8 mouse cellular contexts compared by ENCODE assay signal in genomic region chr7:101012541-101012940, GRCm38 (mm10). TPM values are rescaled to one million over a fixed set of nuclear protein-coding genes. Genes with fewer than 3 reads are reported as not detected.
DNase-seq lines count a peak whose midpoint lies in the region; ATAC-seq and TF ChIP-seq lines count a peak whose summit lies in the region.

P2ry2 (minus strand) TSS chr7:101012866.

- ATAC-seq in kidney, postnatal 0 days (replicated peaks; ENCODE audit: low FRiP score, low read depth) = no peak
- no peak for ATAC-seq in intestine, embryonic 14.5 days (replicated peaks; ENCODE audit: low FRiP score, low TSS enrichment, low read depth)
- ATAC-seq in neural tube, embryonic 12.5 days (ENCODE audit: low FRiP score, low read depth) = no peak

- peaks cover 8% of the 10 kb centered on the region; the same call in 1 of the 2 replicates for H3K4me1 ChIP-seq in kidney, postnatal 0 days (replicated peaks; ENCODE audit: insufficient read depth, low read length)
- no peaks in the 10 kb centered on the region for H3K4me1 ChIP-seq in intestine, embryonic 14.5 days (replicated peaks; ENCODE audit: control insufficient read depth, insufficient read depth, low read length)
- H3K4me1 ChIP-seq in neural tube, embryonic 12.5 days = peaks cover 24% of the 10 kb centered on the region

- H3K9ac ChIP-seq in kidney, postnatal 0 days (ENCODE audit: low read depth, low read length) = peak within 1 kb of the TSS; percentile 63
- peak within 1 kb of the TSS; percentile 38 for H3K9ac ChIP-seq in intestine, embryonic 14.5 days (ENCODE audit: low read length)
- H3K9ac ChIP-seq in neural tube, embryonic 12.5 days = peak within 1 kb of the TSS; percentile 55

- H3K4me2 ChIP-seq in kidney, postnatal 0 days (ENCODE audit: low read length) = peak within 1 kb of the TSS; percentile 97
- peak within 1 kb of the TSS; percentile 99 for H3K4me2 ChIP-seq in intestine, embryonic 14.5 days (ENCODE audit: low read length)
- H3K4me2 ChIP-seq in neural tube, embryonic 12.5 days (replicated peaks) = peak within 1 kb of the TSS; percentile 97

- peak within 1 kb of the TSS; percentile 42 for H3K27ac ChIP-seq in kidney, postnatal 0 days
- no peak within 1 kb of the TSS for H3K27ac ChIP-seq in intestine, embryonic 14.5 days (ENCODE audit: low read depth)
- H3K27ac ChIP-seq in neural tube, embryonic 12.5 days = no peak within 1 kb of the TSS

- H3K9me3 ChIP-seq in kidney, postnatal 0 days (replicated peaks; ENCODE audit: low read length) = no peaks in the 10 kb centered on the region
- no peaks in the 10 kb centered on the region for H3K9me3 ChIP-seq in intestine, embryonic 14.5 days (ENCODE audit: control insufficient read depth, low read length)
- no peaks in the 10 kb centered on the region for H3K9me3 ChIP-seq in neural tube, embryonic 12.5 days

- 0 out of 2 replicates have a peak, but pooled peaks cover 4% of the 10 kb centered on the region for H3K27me3 ChIP-seq in kidney, postnatal 0 days (ENCODE audit: insufficient read depth, low read length)
- H3K27me3 ChIP-seq in intestine, embryonic 14.5 days (replicated peaks; ENCODE audit: control insufficient read depth, insufficient read depth, low read length) = peaks cover 37% of the 10 kb centered on the region
- H3K27me3 ChIP-seq in neural tube, embryonic 12.5 days (replicated peaks) = peaks cover 63% of the 10 kb centered on the region

- DNase-seq in kidney, postnatal 0 days (ENCODE audit: low spot score) = no peak
- DNase-seq in kidney, adult 11 months = no peak
- DNase-seq in gastrocnemius, postnatal 10 days = no peak
- no peak for DNase-seq in intestine, embryonic 14.5 days (ENCODE audit: low spot score)
- no peak for DNase-seq in ovary, postnatal 10 days (ENCODE audit: low spot score)
- no peak for DNase-seq in layer of hippocampus, adult 8-10 months (ENCODE audit: low spot score in 2 of 2)
- no peak for DNase-seq in kidney, postnatal 10 days

- no peak for TF ChIP-seq CTCF in kidney, postnatal 0 days (IDR thresholded peaks at IDR 0.05; ENCODE audit: low read depth)

- no peaks in the 10 kb centered on the region for H3K36me3 ChIP-seq in kidney, postnatal 0 days (ENCODE audit: insufficient read depth, low read length)
- no peaks in the 10 kb centered on the region for H3K36me3 ChIP-seq in intestine, embryonic 14.5 days (ENCODE audit: control insufficient read depth, insufficient read depth, low read length)
- no peaks in the 10 kb centered on the region for H3K36me3 ChIP-seq in neural tube, embryonic 12.5 days

- H3K4me3 ChIP-seq in kidney, postnatal 0 days (replicated peaks; ENCODE audit: low read depth, low read length) = peak within 1 kb of the TSS; percentile 45
- H3K4me3 ChIP-seq in intestine, embryonic 14.5 days (ENCODE audit: low read depth, low read length) = peak within 1 kb of the TSS; percentile 52
- peak within 1 kb of the TSS; percentile 46 for H3K4me3 ChIP-seq in neural tube, embryonic 12.5 days

- whole genome bisulfite sequencing in kidney, postnatal 0 days = 78% methylated on average over 4 of the region's 4 CpGs
- 73% methylated on average over 4 of the region's 4 CpGs for WGBS in intestine, embryonic 14.5 days
- 53% methylated on average over 4 of the region's 4 CpGs for WGBS in neural tube, embryonic 12.5 days

RNA-seq across cellular contexts. Expression of gene P2ry2, which starts in this region (rescaled TPM):
- polyA plus RNA-seq in kidney, postnatal 0 days (2015; fragmentation: Nextera tagmentation; extraction: Ambion mirVana) = 4.0 and 4.2 TPM in 2 replicates
- 10 to 100 TPM; 56.5 to 57.9 TPM for total RNA-seq in gastrocnemius, postnatal 10 days (2021)
- 2.0 and 2.8 TPM in 2 replicates for polyA plus RNA-seq in intestine, embryonic 14.5 days (2014; fragmentation: Nextera tagmentation; extraction: Ambion mirVana)
- polyA plus RNA-seq in neural tube, embryonic 12.5 days (2016; fragmentation: Nextera tagmentation; extraction: Ambion mirVana) = 0.77 and 1.0 TPM in 2 replicates
- 1 to 10 TPM in 2 of 4 experiments, under 1 TPM in 2; 0.60 to 4.5 (median 1.9) TPM for total RNA-seq in layer of hippocampus, adult 8-10 months (2022)

Comparison
In these comparisons a context has a peak if more than half of its experiments do, and no peak if none do; other contexts are left out.
1. RNA of gene P2ry2 (total RNA-seq): 56.5 to 57.9 TPM in gastrocnemius, postnatal 10 days; 0.60 to 4.5 TPM in layer of hippocampus, adult 8-10 months; every median in the first group is over 10 times any median in the second.
2. Peak in every context shown above with its lines, with median percentiles within 50 percentile points of each other: H3K4me2 ChIP-seq, H3K4me3 ChIP-seq and H3K9ac ChIP-seq.